Mouse (Mus musculus): ENCODE measurements around the gene Gm10100.

DNA sequence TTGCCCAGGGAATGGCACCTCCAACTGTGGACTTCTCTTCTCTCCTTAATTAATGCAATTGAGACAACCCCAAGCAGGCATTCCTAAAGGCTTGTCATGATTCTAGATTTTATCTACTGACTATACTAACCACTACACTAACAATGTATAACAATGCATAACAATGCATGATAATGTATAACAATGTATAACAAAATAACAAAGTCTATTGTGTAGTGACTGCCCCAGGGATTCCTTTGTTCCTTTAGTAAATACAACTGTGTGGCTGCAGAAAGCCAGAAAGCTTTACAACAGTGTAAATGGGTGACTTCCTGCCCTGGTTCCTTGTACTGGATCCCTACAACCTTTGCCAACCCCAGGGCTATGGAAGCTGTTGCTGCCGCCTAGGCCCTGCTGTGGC lies 9.6 kb downstream of the Gm10100 start:
- TF ChIP-seq ZNF384 (IDR thresholded peaks at IDR 0.05; ENCODE audit: low read depth, low read length) (no peak), HCFC1 (IDR thresholded peaks at IDR 0.05; ENCODE audit: borderline replicate concordance, insufficient read depth, low read length) (no peak), MAFK (IDR thresholded peaks at IDR 0.05; ENCODE audit: insufficient read depth, low read depth, low read length) (no peak)
